ENCODE assay signal across 8 mouse cellular contexts in the genomic region with DNA sequence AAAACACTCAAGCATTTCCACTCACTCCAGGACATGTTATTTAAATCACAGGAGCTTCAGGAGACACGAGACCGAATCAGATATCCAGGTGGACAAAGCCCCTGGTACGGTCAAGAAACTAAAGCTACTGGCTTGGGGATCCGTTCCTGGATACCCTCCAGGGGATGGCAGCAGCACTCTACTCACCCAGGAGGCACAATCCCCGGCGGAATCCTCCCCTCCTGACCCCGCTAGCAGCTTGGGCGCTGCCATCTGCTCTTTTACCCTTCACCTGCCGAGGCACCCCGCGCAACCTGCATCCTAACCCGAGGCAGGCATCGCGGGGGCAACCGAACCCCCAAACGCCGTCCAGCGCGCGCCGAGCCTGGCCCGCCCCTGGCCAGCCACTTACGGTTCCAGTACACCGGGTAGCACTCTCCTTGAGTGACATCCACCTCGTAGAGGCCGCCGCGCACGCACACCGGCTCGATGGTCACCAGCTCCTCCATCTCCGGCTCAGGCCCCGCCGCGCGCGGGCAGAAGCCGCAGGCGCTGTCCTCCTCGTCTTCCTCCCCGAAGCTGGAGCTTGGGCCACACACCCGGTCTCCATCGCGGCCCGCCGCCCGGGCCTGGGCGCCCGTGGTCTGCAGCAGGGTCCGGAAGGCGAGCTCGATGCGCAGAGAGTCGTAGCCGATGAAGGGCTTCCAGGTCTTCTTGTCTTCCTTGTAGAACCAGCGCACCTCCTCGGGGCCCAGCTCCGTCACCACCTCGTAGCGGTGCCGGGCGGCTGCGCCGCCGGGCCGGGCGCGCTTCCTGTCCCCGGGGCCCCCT. TPM values are rescaled to one million over a fixed set of nuclear protein-coding genes. Genes with fewer than 3 reads are reported as not detected.
DNase-seq lines count a peak whose midpoint lies in the region; ATAC-seq and TF ChIP-seq lines count a peak whose summit lies in the region.

No protein-coding gene starts in this region.

- WGBS in forebrain, embryonic 14.5 days = under 1% methylated on average over 62 of the region's 69 CpGs
- WGBS in lung, embryonic 14.5 days = under 1% methylated on average over 69 of the region's 69 CpGs

- H3K9me3 ChIP-seq in E14TG2a.4 (ENCODE audit: low read length) = no peaks in the 10 kb centered on the region
- no peaks in the 10 kb centered on the region for H3K9me3 ChIP-seq in forebrain, embryonic 14.5 days (replicated peaks; ENCODE audit: control insufficient read depth, low read length)
- no peaks in the 10 kb centered on the region for H3K9me3 ChIP-seq in lung, embryonic 14.5 days (ENCODE audit: low read depth, low read length)

- peak; percentile 59 for DNase-seq in cerebellum, adult 11 months
- DNase-seq in forebrain, embryonic 14.5 days (ENCODE audit: low spot score) = peak; percentile 50
- DNase-seq in heart, postnatal 14 days = peak; percentile 54 to 62
- DNase-seq in layer of hippocampus, adult 11-12 months (ENCODE audit: low spot score) = peak; percentile 48
- peak; percentile 61 for DNase-seq in lung, embryonic 14.5 days
- DNase-seq in ovary, adult 18-20 months (ENCODE audit: low spot score) = peak; percentile 23
- peak; percentile 46 for DNase-seq in thymus, postnatal 0 days (ENCODE audit: low spot score)

- intact Hi-C loops in heart, postnatal 14 days (cut with DNase I) = no loop called here

- H3K4me2 ChIP-seq in forebrain, embryonic 14.5 days (ENCODE audit: low read length) = peak overlapping the region; percentile 84
- peak overlapping the region; percentile 97 for H3K4me2 ChIP-seq in lung, embryonic 14.5 days

- H3K36me3 ChIP-seq in E14TG2a.4 (ENCODE audit: insufficient read depth, low read length) = no peaks in the 10 kb centered on the region
- no peaks in the 10 kb centered on the region for H3K36me3 ChIP-seq in forebrain, embryonic 14.5 days (ENCODE audit: control insufficient read depth, insufficient read depth, low read length)
- no peaks in the 10 kb centered on the region for H3K36me3 ChIP-seq in lung, embryonic 14.5 days (ENCODE audit: insufficient read depth)

- no peak for TF ChIP-seq CTCF in E14TG2a.4 (conservative IDR thresholded peaks at IDR 0.05; ENCODE audit: low read length)
- peak; percentile 18; the same call in 1 of the 2 replicates for TF ChIP-seq CTCF in lung, embryonic 14.5 days (IDR thresholded peaks at IDR 0.05; ENCODE audit: low read depth)

- H3K4me1 ChIP-seq in E14TG2a.4 (replicated peaks; ENCODE audit: low read depth, low read length) = peaks cover 20% of the 10 kb centered on the region
- peaks cover 30% of the 10 kb centered on the region for H3K4me1 ChIP-seq in forebrain, embryonic 14.5 days (ENCODE audit: control insufficient read depth, insufficient read depth, low read length)
- peaks cover 4% of the 10 kb centered on the region; the same call in 1 of the 2 replicates for H3K4me1 ChIP-seq in lung, embryonic 14.5 days (ENCODE audit: insufficient read depth)

- peak overlapping the region; percentile 88 for H3K9ac ChIP-seq in forebrain, embryonic 14.5 days (ENCODE audit: low read length)
- peak overlapping the region; percentile 82 for H3K9ac ChIP-seq in lung, embryonic 14.5 days

- ATAC-seq in forebrain, embryonic 14.5 days = peak; percentile 56
- ATAC-seq in lung, embryonic 14.5 days (ENCODE audit: insufficient read depth) = peak; percentile 49

- H3K27me3 ChIP-seq in E14TG2a.4 (ENCODE audit: insufficient read depth, low read length) = peaks cover 9% of the 10 kb centered on the region
- no peaks in the 10 kb centered on the region for H3K27me3 ChIP-seq in forebrain, embryonic 14.5 days (replicated peaks; ENCODE audit: control insufficient read depth, insufficient read depth, low read length)
- no peaks in the 10 kb centered on the region for H3K27me3 ChIP-seq in lung, embryonic 14.5 days (ENCODE audit: insufficient read depth, low read length)

- peak overlapping the region; percentile 90 for H3K4me3 ChIP-seq in E14TG2a.4 (replicated peaks; ENCODE audit: low read length)
- H3K4me3 ChIP-seq in forebrain, embryonic 14.5 days (ENCODE audit: low read depth, low read length) = peak overlapping the region; percentile 87
- H3K4me3 ChIP-seq in lung, embryonic 14.5 days (ENCODE audit: low read depth, low read length) = peak overlapping the region; percentile 85

- H3K27ac ChIP-seq in forebrain, embryonic 14.5 days (ENCODE audit: low read depth, low read length) = peak overlapping the region; percentile 94
- peak overlapping the region; percentile 93 for H3K27ac ChIP-seq in lung, embryonic 14.5 days (ENCODE audit: low read depth)

RNA-seq across cellular contexts. Expression of a gene that starts 0.9 kb away (rescaled TPM):
- polyA plus RNA-seq in forebrain, embryonic 14.5 days (2014; fragmentation: Nextera tagmentation; extraction: Ambion mirVana) = 15.5 and 17.9 TPM in 2 replicates
- total RNA-seq in heart, postnatal 14 days (2021) = 10 to 100 TPM; 10.0 to 11.8 TPM
- 7.2 and 8.5 TPM in 2 replicates for polyA plus RNA-seq in lung, embryonic 14.5 days (2014; fragmentation: Nextera tagmentation; extraction: Ambion mirVana)
- polyA plus RNA-seq in thymus, postnatal 0 days (2015; fragmentation: Nextera tagmentation; extraction: Ambion mirVana) = 6.4 and 9.5 TPM in 2 replicates

Comparison
In these comparisons a context has a peak if more than half of its experiments do, and no peak if none do; other contexts are left out.
1. Peak in every context shown above with its lines: DNase-seq, ATAC-seq, H3K4me3 ChIP-seq and H3K27ac ChIP-seq.